Mouse (Mus musculus) embryonic facial prominence, embryonic 15.5 days (tissue): ENCODE measurements at regions not wholly inside any gene's neighbourhood (a gene's known extent, or its start where the extent isn't known, plus 50 kb on each side); places are given as distances from the start of the nearest gene placed in this dataset.
A peak's percentile ranks its signal among the peaks of the same experiment; 100 is the strongest.

Experiments used
- ATAC-seq: fragments of 200-750 bp; cut with Nextera tagmentation; 2 replicates; pipeline ENCODE4 v1.8.0; 2017; ENCODE audit warnings: low read depth, moderate TSS enrichment; ENCODE audit not compliant: insufficient number of reproducible peaks, low FRiP score, low TSS enrichment
- H3K27ac ChIP-seq: fragments of 300-500 bp; sonication (generic); replicated peaks from 2 replicates; pipeline ENCODE4 v1.5.1; 2015; ENCODE audit warnings: mild to moderate bottlenecking, inconsistent platforms
- H3K27me3 ChIP-seq: fragments of 300-500 bp; sonication (generic); 2 replicates; pipeline ENCODE4 v1.6.1; 2015; ENCODE audit warnings: inconsistent platforms
- H3K36me3 ChIP-seq: fragments of 300-500 bp; sonication (generic); 2 replicates; pipeline ENCODE4 v1.6.1; 2015; ENCODE audit warnings: mild to moderate bottlenecking, inconsistent platforms
- H3K4me1 ChIP-seq: fragments of 300-500 bp; sonication (generic); 2 replicates; pipeline ENCODE4 v1.6.1; 2015; ENCODE audit warnings: inconsistent platforms
- H3K4me2 ChIP-seq: fragments of 300-500 bp; sonication (generic); replicated peaks from 2 replicates; pipeline ENCODE4 v1.6.1; 2015; ENCODE audit warnings: mild to moderate bottlenecking, inconsistent platforms
- H3K4me3 ChIP-seq: fragments of 300-500 bp; sonication (generic); replicated peaks from 2 replicates; pipeline ENCODE4 v1.5.1; 2015; ENCODE audit warnings: mild to moderate bottlenecking, inconsistent platforms
- H3K9ac ChIP-seq: fragments of 300-500 bp; sonication (generic); 2 replicates; pipeline ENCODE4 v1.6.1; 2015; ENCODE audit warnings: inconsistent platforms
- H3K9me3 ChIP-seq: fragments of 300-500 bp; sonication (generic); replicated peaks from 2 replicates; pipeline ENCODE4 v1.6.1; 2016; ENCODE audit warnings: inconsistent platforms
- WGBS: fragments of 180-500 bp; shearing (Covaris S2); methylation state at CpG from one replicate; pipeline ENCODE4 v1.1.7; 2015; 5-methylcytosine and 5-hydroxymethylcytosine counted together

GRCm38 (mm10) chr10:119052441-119053041 lies 182.5 kb upstream of the Dyrk2 start:
- no peak overlapping the region for H3K9ac ChIP-seq
- 56% methylated on average over 1 of the region's 1 CpGs for WGBS

GRCm38 (mm10) chr10:119051598-119051997 lies 181.6 kb upstream of the Dyrk2 start:
- Histone ChIP-seq H3K4me1 (peaks cover 32% of the 10 kb centered on the region), H3K27ac (no peak overlapping the region), H3K9ac (no peak overlapping the region), H3K27me3 (no peaks in the 10 kb centered on the region), H3K4me2 (no peak overlapping the region), H3K4me3 (no peak overlapping the region), H3K36me3 (no peaks in the 10 kb centered on the region), H3K9me3 (no peaks in the 10 kb centered on the region)
- WGBS = 43% methylated on average over 2 of the region's 2 CpGs
- no peak for ATAC-seq

More at GRCm38 (mm10) chr10:119052441-119053041, 182.5 kb upstream of the Dyrk2 start:
- H3K4me3 ChIP-seq = no peak overlapping the region
- no peaks in the 10 kb centered on the region for H3K9me3 ChIP-seq
- H3K36me3 ChIP-seq = no peaks in the 10 kb centered on the region
- ATAC-seq = no peak
- peak overlapping the region; percentile 9; the same call in 1 of the 2 replicates for H3K27ac ChIP-seq
- H3K4me2 ChIP-seq = no peak overlapping the region
- no peaks in the 10 kb centered on the region for H3K27me3 ChIP-seq
- H3K4me1 ChIP-seq = peaks cover 32% of the 10 kb centered on the region

GRCm38 (mm10) chr10:119050017-119050685 lies 180.1 kb upstream of the Dyrk2 start:
- no peak for ATAC-seq
- WGBS = 72% methylated on average over 18 of the region's 18 CpGs
- H3K9me3 ChIP-seq = no peaks in the 10 kb centered on the region
- no peak overlapping the region for H3K9ac ChIP-seq
- H3K27ac ChIP-seq = no peak overlapping the region
- H3K4me2 ChIP-seq = no peak overlapping the region
- H3K27me3 ChIP-seq = no peaks in the 10 kb centered on the region
- no peaks in the 10 kb centered on the region for H3K36me3 ChIP-seq
- no peak overlapping the region for H3K4me3 ChIP-seq
- peaks cover 26% of the 10 kb centered on the region for H3K4me1 ChIP-seq

- Histone ChIP-seq H3K27me3 (no peaks in the 10 kb centered on the region), H3K36me3 (no peaks in the 10 kb centered on the region), H3K9me3 (no peaks in the 10 kb centered on the region), H3K4me3 (no peak overlapping the region), H3K4me1 (peaks cover 15% of the 10 kb centered on the region), H3K9ac (no peak overlapping the region), H3K4me2 (no peak overlapping the region), H3K27ac (no peak overlapping the region)
- 87% methylated on average over 6 of the region's 6 CpGs for WGBS
- ATAC-seq = no peak
Measured at GRCm38 (mm10) chr10:119048643-119049420, 178.8 kb upstream of the Dyrk2 start.

GRCm38 (mm10) chr10:119045059-119045458 lies 175.1 kb upstream of the Dyrk2 start:
- no peak for ATAC-seq
- Histone ChIP-seq H3K4me3 (no peak overlapping the region), H3K4me1 (no peaks in the 10 kb centered on the region), H3K9me3 (no peaks in the 10 kb centered on the region), H3K9ac (no peak overlapping the region), H3K36me3 (no peaks in the 10 kb centered on the region), H3K4me2 (no peak overlapping the region), H3K27ac (no peak overlapping the region), H3K27me3 (no peaks in the 10 kb centered on the region)
- WGBS = 82% methylated on average over 13 of the region's 13 CpGs

- Histone ChIP-seq H3K4me3 (no peak overlapping the region), H3K4me1 (no peaks in the 10 kb centered on the region), H3K36me3 (no peaks in the 10 kb centered on the region), H3K9ac (no peak overlapping the region), H3K4me2 (no peak overlapping the region), H3K27ac (no peak overlapping the region), H3K9me3 (no peaks in the 10 kb centered on the region), H3K27me3 (no peaks in the 10 kb centered on the region)
- ATAC-seq = no peak
- WGBS = 83% methylated on average over 7 of the region's 7 CpGs
Measured at GRCm38 (mm10) chr10:119043069-119043468, 173.1 kb upstream of the Dyrk2 start.

GRCm38 (mm10) chr10:119040205-119040604 lies 170.2 kb upstream of the Dyrk2 start:
- no peaks in the 10 kb centered on the region for H3K27me3 ChIP-seq
- no peaks in the 10 kb centered on the region for H3K9me3 ChIP-seq
- H3K9ac ChIP-seq = no peak overlapping the region
- H3K4me3 ChIP-seq = no peak overlapping the region
- no peak overlapping the region for H3K27ac ChIP-seq
- ATAC-seq = no peak
- 40% methylated on average over 4 of the region's 4 CpGs for WGBS
- H3K4me1 ChIP-seq = no peaks in the 10 kb centered on the region
- no peak overlapping the region for H3K4me2 ChIP-seq
- H3K36me3 ChIP-seq = no peaks in the 10 kb centered on the region

GRCm38 (mm10) chr10:119039732-119040131 lies 169.7 kb upstream of the Dyrk2 start:
- no peak overlapping the region for H3K4me3 ChIP-seq
- no peak for ATAC-seq
- H3K27ac ChIP-seq = no peak overlapping the region
- no peaks in the 10 kb centered on the region for H3K4me1 ChIP-seq
- 30% methylated on average over 3 of the region's 3 CpGs for WGBS
- H3K36me3 ChIP-seq = no peaks in the 10 kb centered on the region
- no peaks in the 10 kb centered on the region for H3K9me3 ChIP-seq
- no peak overlapping the region for H3K4me2 ChIP-seq
- H3K9ac ChIP-seq = no peak overlapping the region
- H3K27me3 ChIP-seq = no peaks in the 10 kb centered on the region

GRCm38 (mm10) chr10:119038991-119039390 lies 169.0 kb upstream of the Dyrk2 start:
- H3K27ac ChIP-seq = no peak overlapping the region
- H3K4me2 ChIP-seq = no peak overlapping the region
- no peaks in the 10 kb centered on the region for H3K27me3 ChIP-seq
- ATAC-seq = no peak
- no peaks in the 10 kb centered on the region for H3K9me3 ChIP-seq
- H3K9ac ChIP-seq = no peak overlapping the region
- H3K4me1 ChIP-seq = no peaks in the 10 kb centered on the region
- 69% methylated on average over 6 of the region's 6 CpGs for WGBS
- no peaks in the 10 kb centered on the region for H3K36me3 ChIP-seq
- H3K4me3 ChIP-seq = no peak overlapping the region

GRCm38 (mm10) chr10:119037781-119038180 lies 167.8 kb upstream of the Dyrk2 start:
- Histone ChIP-seq H3K4me2 (no peak overlapping the region), H3K9ac (no peak overlapping the region), H3K4me1 (no peaks in the 10 kb centered on the region), H3K4me3 (no peak overlapping the region), H3K27me3 (no peaks in the 10 kb centered on the region), H3K9me3 (no peaks in the 10 kb centered on the region), H3K36me3 (no peaks in the 10 kb centered on the region), H3K27ac (no peak overlapping the region)
- ATAC-seq = no peak
- WGBS = 91% methylated on average over 8 of the region's 8 CpGs

GRCm38 (mm10) chr10:119035863-119036262 lies 165.9 kb upstream of the Dyrk2 start:
- H3K27me3 ChIP-seq = no peaks in the 10 kb centered on the region
- no peak overlapping the region for H3K4me2 ChIP-seq
- H3K27ac ChIP-seq = no peak overlapping the region
- H3K9me3 ChIP-seq = no peaks in the 10 kb centered on the region
- 81% methylated on average over 5 of the region's 5 CpGs for WGBS
- no peaks in the 10 kb centered on the region for H3K4me1 ChIP-seq
- no peak overlapping the region for H3K4me3 ChIP-seq
- ATAC-seq = no peak
- no peaks in the 10 kb centered on the region for H3K36me3 ChIP-seq
- H3K9ac ChIP-seq = no peak overlapping the region
